Mouse (Mus musculus): ENCODE results near the gene Apobec1. TPM values are rescaled to one million over a fixed set of nuclear protein-coding genes. Genes with fewer than 3 reads are reported as not detected.
"Not testable (repeated sequence)": the region's sequence is repeated elsewhere in the genome, so short reads cannot be mapped to it uniquely, and the experiment has no call there.

Apobec1 gene
- total RNA-seq, 2 experiments from 2014 or later: 87.4 to 151 TPM

- peak; percentile 67 for ATAC-seq (ENCODE audit: poor library complexity, severe bottlenecking)
These were observed 37.0 kb downstream of the Apobec1 start for GRCm38 (mm10) chr6:122565070-122565784.

GRCm38 (mm10) chr6:122562463-122562862 is 39.8 kb downstream of the Apobec1 start:
- ATAC-seq (ENCODE audit: poor library complexity, severe bottlenecking): peak; percentile 62

- ATAC-seq (ENCODE audit: poor library complexity, severe bottlenecking): no peak
These were observed 41.2 kb downstream of the Apobec1 start for GRCm38 (mm10) chr6:122561005-122561404.

- peak; percentile 67 for ATAC-seq (ENCODE audit: poor library complexity, severe bottlenecking)
These were observed 41.8 kb downstream of the Apobec1 start for GRCm38 (mm10) chr6:122560427-122560826.

GRCm38 (mm10) chr6:122556959-122557561 is 45.2 kb downstream of the Apobec1 start:
- peak; percentile 79 for ATAC-seq (ENCODE audit: poor library complexity, severe bottlenecking)

- ATAC-seq (ENCODE audit: poor library complexity, severe bottlenecking): no peak
These were observed 47.0 kb downstream of the Apobec1 start for GRCm38 (mm10) chr6:122555266-122555665.

- ATAC-seq (ENCODE audit: poor library complexity, severe bottlenecking): no peak
These were observed 48.1 kb downstream of the Apobec1 start for GRCm38 (mm10) chr6:122554102-122554501.

GRCm38 (mm10) chr6:122553606-122554005 is 48.6 kb downstream of the Apobec1 start, which contains the start of gene Aicda:
TSS of gene Aicda (plus strand) at chr6:122553801.
- ATAC-seq (ENCODE audit: poor library complexity, severe bottlenecking): no peak

- no peak for ATAC-seq (ENCODE audit: poor library complexity, severe bottlenecking)
These were observed 56.3 kb downstream of the Apobec1 start for GRCm38 (mm10) chr6:122545948-122546347.

- ATAC-seq (ENCODE audit: poor library complexity, severe bottlenecking): peak; percentile 77
These were observed 56.9 kb downstream of the Apobec1 start for GRCm38 (mm10) chr6:122545289-122545882.

GRCm38 (mm10) chr6:122544672-122545071 is 57.6 kb downstream of the Apobec1 start:
- no peak for ATAC-seq (ENCODE audit: poor library complexity, severe bottlenecking)

- peak; percentile 60 for ATAC-seq (ENCODE audit: poor library complexity, severe bottlenecking)
These were observed 58.7 kb downstream of the Apobec1 start for GRCm38 (mm10) chr6:122543574-122543973.

GRCm38 (mm10) chr6:122542459-122542858 is 59.8 kb downstream of the Apobec1 start:
- ATAC-seq (ENCODE audit: poor library complexity, severe bottlenecking): not testable (repeated sequence)

GRCm38 (mm10) chr6:122539564-122539963 is 62.7 kb downstream of the Apobec1 start:
- no peak for ATAC-seq (ENCODE audit: poor library complexity, severe bottlenecking)

GRCm38 (mm10) chr6:122534032-122534431 is 68.2 kb downstream of the Apobec1 start:
- no peak for ATAC-seq (ENCODE audit: poor library complexity, severe bottlenecking)

- peak; percentile 43; the same call in 1 of the 2 replicates for ATAC-seq (ENCODE audit: poor library complexity, severe bottlenecking)
These were observed 69.4 kb downstream of the Apobec1 start for GRCm38 (mm10) chr6:122532883-122533302.

- no peak for ATAC-seq (ENCODE audit: poor library complexity, severe bottlenecking)
These were observed 70.6 kb downstream of the Apobec1 start for GRCm38 (mm10) chr6:122531466-122532174.

GRCm38 (mm10) chr6:122528136-122528535 is 74.1 kb downstream of the Apobec1 start:
- ATAC-seq (ENCODE audit: poor library complexity, severe bottlenecking): no peak
